Mouse (Mus musculus): ENCODE data around the gene Tctex1d1. TPM values are rescaled to one million over a fixed set of nuclear protein-coding genes. Genes with fewer than 3 reads are reported as not detected.

Tctex1d1 gene
- polyA plus RNA-seq, 1 experiment: 0.34 TPM

GRCm38 (mm10) chr4:102989391-102989790 is 11.0 kb downstream of the Tctex1d1 start:
- TF ChIP-seq CTCF (IDR thresholded peaks at IDR 0.05; ENCODE audit: borderline replicate concordance, insufficient read depth, low read depth, low read length) (no peak), POLR2A (IDR thresholded peaks at IDR 0.05; ENCODE audit: borderline replicate concordance, insufficient read depth, low read length) (no peak)
- DNase-seq: no peak
- no peak overlapping the region for H3K27ac ChIP-seq (ENCODE audit: insufficient read depth, low read length)
- no peaks in the 10 kb centered on the region for H3K4me1 ChIP-seq (ENCODE audit: control insufficient read depth, insufficient read depth, low read length)
- H3K4me3 ChIP-seq (replicated peaks; ENCODE audit: insufficient read depth, low read depth, low read length): no peak overlapping the region
- 82% methylated on average over 5 of the region's 5 CpGs for WGBS
- H3K27me3 ChIP-seq (ENCODE audit: control insufficient read depth, insufficient read depth, low read length): no peaks in the 10 kb centered on the region

DNA sequence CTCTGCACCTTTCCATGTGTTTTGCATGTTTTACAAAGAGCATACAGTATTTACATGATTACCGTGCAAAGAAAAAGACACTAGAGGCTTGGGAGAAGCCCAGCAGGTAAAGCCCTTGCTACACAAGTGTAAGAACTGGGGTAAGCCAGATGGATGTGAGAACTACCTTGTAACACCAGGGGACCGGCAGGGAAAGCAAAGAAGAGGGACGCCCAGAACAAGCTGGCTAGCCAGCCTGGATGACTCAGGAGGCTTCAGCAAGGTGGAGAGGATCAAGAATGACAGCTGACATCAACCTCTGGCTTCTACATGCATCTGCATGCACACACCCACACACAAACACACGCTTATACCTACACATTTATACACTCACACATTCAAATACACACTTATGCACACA is 11.6 kb downstream of the Tctex1d1 start:
- no peak for DNase-seq
- Histone ChIP-seq H3K27me3 (ENCODE audit: control insufficient read depth, insufficient read depth, low read length) (no peaks in the 10 kb centered on the region), H3K4me1 (ENCODE audit: control insufficient read depth, insufficient read depth, low read length) (no peaks in the 10 kb centered on the region), H3K27ac (ENCODE audit: insufficient read depth, low read length) (no peak overlapping the region), H3K4me3 (replicated peaks; ENCODE audit: insufficient read depth, low read depth, low read length) (no peak overlapping the region)
- WGBS: 86% methylated on average over 4 of the region's 4 CpGs
- TF ChIP-seq POLR2A (IDR thresholded peaks at IDR 0.05; ENCODE audit: borderline replicate concordance, insufficient read depth, low read length) (no peak), CTCF (IDR thresholded peaks at IDR 0.05; ENCODE audit: borderline replicate concordance, insufficient read depth, low read depth, low read length) (no peak)

DNA sequence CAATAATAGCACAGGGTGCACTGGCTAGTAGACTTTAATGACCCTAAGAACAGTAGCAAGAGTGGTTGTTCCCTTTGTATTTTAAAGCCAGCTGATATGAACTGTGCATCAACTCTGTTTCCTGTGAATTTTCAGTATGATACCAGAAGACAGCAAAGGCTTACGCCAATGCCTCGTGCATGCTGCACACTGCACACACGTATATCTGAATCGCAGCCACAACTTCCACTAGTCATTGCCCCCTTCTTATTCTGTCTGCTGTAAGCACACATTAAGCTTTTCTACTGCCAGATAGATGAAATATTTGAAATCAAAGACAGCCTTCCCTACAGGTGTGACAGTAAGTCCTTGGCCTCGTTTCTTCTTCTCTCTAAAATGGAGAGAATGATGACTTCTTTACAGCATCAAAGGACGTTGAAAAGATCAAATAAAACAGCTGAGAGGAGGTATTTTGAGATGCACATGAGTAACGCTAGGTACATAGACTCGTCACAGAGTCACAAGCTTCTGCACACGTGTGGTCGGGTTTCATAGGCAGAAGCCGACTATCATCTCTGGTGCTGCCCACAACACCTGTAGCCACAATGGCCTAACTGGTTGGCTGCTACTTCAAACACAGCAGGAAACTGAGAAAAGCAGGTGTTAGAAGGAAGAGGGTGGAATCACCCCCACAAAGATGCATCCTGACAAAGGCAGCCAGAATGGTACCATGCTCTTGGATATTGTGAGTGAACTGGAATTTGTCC is 12.4 kb downstream of the Tctex1d1 start:
- WGBS: 82% methylated on average over 11 of the region's 11 CpGs
- no peak for TF ChIP-seq CTCF (IDR thresholded peaks at IDR 0.05; ENCODE audit: borderline replicate concordance, insufficient read depth, low read depth, low read length)
- no peak for TF ChIP-seq POLR2A (IDR thresholded peaks at IDR 0.05; ENCODE audit: borderline replicate concordance, insufficient read depth, low read length)
- Histone ChIP-seq H3K4me3 (replicated peaks; ENCODE audit: insufficient read depth, low read depth, low read length) (no peak overlapping the region), H3K27ac (ENCODE audit: insufficient read depth, low read length) (no peak overlapping the region), H3K4me1 (ENCODE audit: control insufficient read depth, insufficient read depth, low read length) (no peaks in the 10 kb centered on the region), H3K27me3 (ENCODE audit: control insufficient read depth, insufficient read depth, low read length) (no peaks in the 10 kb centered on the region)
- DNase-seq: no peak

- no peaks in the 10 kb centered on the region for H3K4me1 ChIP-seq (ENCODE audit: control insufficient read depth, insufficient read depth, low read length)
- no peak for DNase-seq
- no peak overlapping the region for H3K27ac ChIP-seq (ENCODE audit: insufficient read depth, low read length)
- TF ChIP-seq POLR2A (IDR thresholded peaks at IDR 0.05; ENCODE audit: borderline replicate concordance, insufficient read depth, low read length) (no peak), CTCF (IDR thresholded peaks at IDR 0.05; ENCODE audit: borderline replicate concordance, insufficient read depth, low read depth, low read length) (no peak)
- WGBS: 93% methylated on average over 3 of the region's 3 CpGs
- H3K4me3 ChIP-seq (replicated peaks; ENCODE audit: insufficient read depth, low read depth, low read length): no peak overlapping the region
- no peaks in the 10 kb centered on the region for H3K27me3 ChIP-seq (ENCODE audit: control insufficient read depth, insufficient read depth, low read length)
Measured at GRCm38 (mm10) chr4:102991685-102992084, 13.3 kb downstream of the Tctex1d1 start.

GRCm38 (mm10) chr4:103004681-103005080 is 26.3 kb downstream of the Tctex1d1 start:
- TF ChIP-seq POLR2A (IDR thresholded peaks at IDR 0.05; ENCODE audit: borderline replicate concordance, insufficient read depth, low read length): no peak
- TF ChIP-seq CTCF (IDR thresholded peaks at IDR 0.05; ENCODE audit: borderline replicate concordance, insufficient read depth, low read depth, low read length): no peak
- Histone ChIP-seq H3K4me1 (ENCODE audit: control insufficient read depth, insufficient read depth, low read length) (no peaks in the 10 kb centered on the region), H3K27ac (ENCODE audit: insufficient read depth, low read length) (no peak overlapping the region), H3K27me3 (ENCODE audit: control insufficient read depth, insufficient read depth, low read length) (no peaks in the 10 kb centered on the region), H3K4me3 (replicated peaks; ENCODE audit: insufficient read depth, low read depth, low read length) (no peak overlapping the region)
- DNase-seq: no peak
- 92% methylated on average over 4 of the region's 4 CpGs for WGBS

DNA sequence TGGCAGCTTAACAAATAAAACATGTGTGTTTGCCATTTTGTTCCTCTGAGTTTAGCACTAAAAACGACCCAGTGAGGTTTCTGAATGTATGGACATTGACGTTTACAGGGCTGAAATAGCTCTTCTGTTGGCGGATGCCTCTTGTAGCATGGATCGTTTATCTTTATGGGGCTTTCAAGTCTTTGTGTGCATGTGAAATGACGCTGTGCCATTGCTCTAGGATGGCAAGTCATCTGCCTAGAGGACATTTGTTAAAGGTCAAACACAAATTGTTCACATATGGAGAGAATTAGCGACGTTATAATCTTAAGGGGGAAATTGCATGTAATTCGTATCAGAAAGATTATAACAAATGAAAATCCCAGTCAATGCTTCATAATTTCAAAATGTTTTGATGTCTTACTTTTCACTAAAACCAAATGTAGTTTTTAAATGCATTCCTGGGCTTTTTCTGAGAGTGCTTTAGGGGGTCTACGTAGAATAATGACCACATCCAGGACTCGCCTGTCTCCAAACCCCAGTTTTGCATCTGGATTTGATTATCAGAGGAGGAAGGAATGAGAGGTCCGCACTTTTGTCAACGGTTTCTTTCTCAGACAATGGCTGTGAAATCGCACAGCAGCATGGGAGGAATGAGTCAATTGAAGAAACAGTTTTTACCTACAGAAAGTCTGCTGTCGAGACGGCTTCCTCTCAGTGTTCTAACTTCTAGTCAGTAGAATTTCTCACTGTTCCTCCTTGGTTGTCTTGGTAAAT is 27.0 kb downstream of the Tctex1d1 start:
- Histone ChIP-seq H3K27ac (ENCODE audit: insufficient read depth, low read length) (no peak overlapping the region), H3K4me1 (ENCODE audit: control insufficient read depth, insufficient read depth, low read length) (no peaks in the 10 kb centered on the region), H3K27me3 (ENCODE audit: control insufficient read depth, insufficient read depth, low read length) (no peaks in the 10 kb centered on the region), H3K4me3 (replicated peaks; ENCODE audit: insufficient read depth, low read depth, low read length) (no peak overlapping the region)
- no peak for DNase-seq
- TF ChIP-seq POLR2A (IDR thresholded peaks at IDR 0.05; ENCODE audit: borderline replicate concordance, insufficient read depth, low read length) (no peak), CTCF (IDR thresholded peaks at IDR 0.05; ENCODE audit: borderline replicate concordance, insufficient read depth, low read depth, low read length) (no peak)
- 71% methylated on average over 15 of the region's 15 CpGs for WGBS

DNA sequence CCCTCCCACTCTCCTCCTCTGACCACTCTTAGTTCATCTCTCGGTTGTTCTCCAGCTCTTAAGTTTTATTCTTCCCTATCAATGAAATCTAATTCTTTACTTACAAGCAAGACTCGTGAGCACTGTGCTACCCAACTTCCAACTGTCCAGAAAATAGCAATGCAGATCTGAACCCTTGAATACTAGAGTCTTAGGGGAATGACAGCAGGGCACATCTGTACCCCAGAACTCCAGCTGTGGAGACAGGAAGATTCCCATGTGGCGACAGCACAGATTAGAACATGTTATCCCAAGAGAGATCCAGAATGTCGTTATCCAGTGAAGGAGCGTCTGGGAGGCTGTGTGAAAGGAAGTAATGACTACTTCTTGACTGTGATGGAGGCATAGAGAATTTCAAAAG is 27.9 kb downstream of the Tctex1d1 start:
- H3K27me3 ChIP-seq (ENCODE audit: control insufficient read depth, insufficient read depth, low read length): no peaks in the 10 kb centered on the region
- H3K4me3 ChIP-seq (replicated peaks; ENCODE audit: insufficient read depth, low read depth, low read length): no peak overlapping the region
- WGBS: 79% methylated on average over 5 of the region's 5 CpGs
- no peaks in the 10 kb centered on the region for H3K4me1 ChIP-seq (ENCODE audit: control insufficient read depth, insufficient read depth, low read length)
- TF ChIP-seq CTCF (IDR thresholded peaks at IDR 0.05; ENCODE audit: borderline replicate concordance, insufficient read depth, low read depth, low read length) (no peak), POLR2A (IDR thresholded peaks at IDR 0.05; ENCODE audit: borderline replicate concordance, insufficient read depth, low read length) (no peak)
- DNase-seq: no peak
- no peak overlapping the region for H3K27ac ChIP-seq (ENCODE audit: insufficient read depth, low read length)

DNA sequence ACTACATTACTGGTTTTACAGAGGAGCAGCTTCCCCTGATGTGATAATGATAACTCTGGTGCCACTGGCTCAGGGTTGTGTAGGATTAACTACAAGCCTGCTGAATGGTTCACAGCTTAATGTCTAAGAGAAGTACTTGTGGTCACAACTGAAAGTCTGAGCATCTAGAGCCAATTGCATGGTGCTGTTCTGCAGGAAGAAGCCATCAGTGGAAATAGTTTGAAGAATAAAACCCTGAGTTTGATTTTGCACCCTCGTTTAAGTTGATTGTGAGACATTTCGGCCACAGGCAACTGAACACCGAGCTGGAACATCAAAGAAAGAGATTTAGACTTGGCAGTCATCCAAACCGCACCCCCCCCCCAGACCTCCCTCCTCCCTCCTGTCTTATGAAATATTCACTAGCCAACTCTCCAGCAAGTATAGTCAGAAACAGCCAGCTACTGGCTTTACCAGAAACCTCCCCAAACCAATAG is 28.6 kb downstream of the Tctex1d1 start:
- Histone ChIP-seq H3K27me3 (ENCODE audit: control insufficient read depth, insufficient read depth, low read length) (no peaks in the 10 kb centered on the region), H3K4me1 (ENCODE audit: control insufficient read depth, insufficient read depth, low read length) (no peaks in the 10 kb centered on the region), H3K27ac (ENCODE audit: insufficient read depth, low read length) (no peak overlapping the region), H3K4me3 (replicated peaks; ENCODE audit: insufficient read depth, low read depth, low read length) (no peak overlapping the region)
- WGBS: 16% methylated on average over 4 of the region's 4 CpGs
- TF ChIP-seq CTCF (IDR thresholded peaks at IDR 0.05; ENCODE audit: borderline replicate concordance, insufficient read depth, low read depth, low read length) (no peak), POLR2A (IDR thresholded peaks at IDR 0.05; ENCODE audit: borderline replicate concordance, insufficient read depth, low read length) (no peak)
- DNase-seq: no peak
